Mouse (Mus musculus) stomach, postnatal 0 days (tissue): ENCODE data around the gene Olfr1018.

Experiments used
- CTCF ChIP-seq: IDR thresholded peaks from 2 replicates; pipeline ENCODE4 v1.5.1; 2016; ENCODE audit warnings: antibody characterized with exemption, low read depth, mild to moderate bottlenecking, moderate library complexity
- EP300 ChIP-seq: optimal IDR thresholded peaks from 2 replicates; pipeline ENCODE3; 2016; ENCODE audit warnings: antibody characterized with exemption

DNA sequence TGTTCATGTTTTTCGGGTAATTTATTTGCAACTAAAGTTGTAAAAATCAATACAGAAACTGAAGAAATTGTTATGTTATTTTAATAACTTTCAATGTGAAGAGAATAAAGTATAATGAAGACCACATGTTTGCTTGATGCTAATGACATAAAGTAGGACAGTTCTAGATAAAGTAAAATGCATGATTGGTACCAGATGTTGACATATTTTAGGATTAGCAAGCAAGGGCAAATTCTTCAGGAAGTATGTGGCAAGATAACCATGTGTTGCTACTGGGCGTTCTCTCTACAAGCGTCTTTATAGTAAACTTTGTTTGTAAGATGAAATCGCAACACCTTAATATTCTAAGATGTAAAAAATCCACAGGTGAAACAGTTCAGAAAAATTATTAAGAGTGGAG, 13.8 kb upstream of the Olfr1018 start:
- no peak for TF ChIP-seq CTCF
- no peak for TF ChIP-seq EP300
